Mouse (Mus musculus) R1 (cell line): ENCODE data around the gene Stap2.

Experiments used
- DNase-seq: peaks from one replicate; pipeline ENCODE4 v3.0.0-alpha.2; 2018; ENCODE audit warnings: low read depth, low spot score

The Stap2 gene

DNA sequence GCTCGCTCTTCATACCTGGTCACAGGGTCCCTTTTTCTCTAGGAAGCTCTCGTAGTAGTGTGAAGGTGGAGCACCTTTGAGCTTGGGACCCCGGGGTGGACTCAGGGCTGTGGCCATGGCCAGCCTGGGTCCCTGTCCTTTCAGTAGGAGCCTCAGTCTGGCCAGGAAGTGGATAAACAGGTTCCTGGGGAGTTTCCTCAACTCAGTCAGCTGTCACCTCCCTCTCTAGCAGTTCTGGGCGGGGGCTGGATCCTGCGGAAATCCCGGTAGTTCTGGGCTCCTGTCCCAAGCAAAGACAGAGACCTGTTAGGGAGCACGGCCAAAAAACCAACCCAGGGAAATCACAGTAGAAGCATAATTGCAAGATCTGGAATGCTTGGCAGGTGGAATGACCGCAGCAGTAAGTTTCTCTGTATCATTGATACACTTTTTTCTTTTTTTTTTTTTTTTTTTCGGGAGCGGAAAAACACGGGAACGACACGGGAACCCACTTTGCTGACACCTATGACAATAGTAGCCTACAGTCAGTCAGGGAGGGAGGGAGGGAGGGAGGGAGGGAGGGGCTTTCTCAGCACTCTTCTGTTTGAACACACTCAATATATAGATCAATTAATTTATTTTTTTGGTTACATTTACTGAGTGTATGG lies at the start of gene Stap2, which contains the start of gene Mpnd:
TSS of gene Stap2 (minus strand) at position 170 of the 647 bp plus-strand sequence.
TSS of gene Mpnd (plus strand) at position 297 of the 647 bp plus-strand sequence.
- peak; percentile 67 for DNase-seq

DNA sequence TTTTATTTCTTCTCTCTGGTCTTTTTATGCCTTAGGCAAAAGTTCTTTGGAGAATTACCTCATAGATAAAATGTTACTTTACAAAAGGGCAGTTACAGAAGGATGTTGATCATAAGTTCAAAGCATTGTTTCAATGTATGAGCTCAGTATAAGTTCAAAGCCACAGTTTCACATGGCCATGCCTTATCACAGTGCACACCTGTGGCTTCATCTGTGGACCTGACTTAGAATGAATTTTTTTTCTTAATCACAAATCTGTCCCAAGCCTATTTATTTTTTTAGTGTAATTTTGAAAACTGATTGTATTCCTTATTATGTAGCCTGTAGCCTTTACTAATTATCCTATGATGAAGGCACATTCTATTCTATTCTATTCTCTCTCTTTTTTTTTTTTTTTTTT lies 49.6 kb upstream of the Stap2 start:
- no peak for DNase-seq

DNA sequence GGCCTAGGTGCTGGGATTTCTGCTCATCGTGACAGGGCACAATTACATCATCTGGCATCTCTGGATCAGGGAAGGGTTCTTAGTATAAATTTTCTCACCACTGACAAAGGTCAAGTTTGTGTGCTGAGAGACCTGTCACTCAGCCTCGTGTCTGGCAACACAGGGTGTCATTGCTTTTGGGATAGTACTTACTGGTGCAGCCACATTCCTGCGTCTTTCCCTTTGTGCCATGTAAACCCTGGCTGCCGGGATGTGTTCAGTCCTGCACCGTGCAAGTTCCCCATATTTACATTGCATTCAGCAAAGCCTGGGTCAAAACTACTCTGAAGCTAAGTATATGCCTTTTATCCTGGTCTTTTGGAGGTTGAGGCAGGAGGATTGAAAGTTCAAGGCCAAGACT lies 46.0 kb upstream of the Stap2 start:
- DNase-seq, result no peak

DNA sequence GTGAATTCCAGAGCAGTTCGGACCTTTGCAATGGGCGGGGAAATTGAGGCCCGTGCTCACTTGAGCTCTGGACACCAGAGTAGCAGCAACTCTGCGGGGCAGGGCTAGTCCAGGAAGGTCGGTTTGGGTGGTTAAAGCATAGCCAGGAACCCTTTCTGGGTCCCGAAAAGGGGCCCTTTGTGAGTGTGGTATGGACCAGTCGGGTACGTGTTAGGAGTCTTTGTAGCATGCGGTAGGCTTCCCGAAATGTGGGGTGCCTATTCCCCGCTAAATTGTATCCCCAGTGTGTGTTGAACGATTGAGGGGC lies 35.4 kb upstream of the Stap2 start:
- no peak for DNase-seq

DNA sequence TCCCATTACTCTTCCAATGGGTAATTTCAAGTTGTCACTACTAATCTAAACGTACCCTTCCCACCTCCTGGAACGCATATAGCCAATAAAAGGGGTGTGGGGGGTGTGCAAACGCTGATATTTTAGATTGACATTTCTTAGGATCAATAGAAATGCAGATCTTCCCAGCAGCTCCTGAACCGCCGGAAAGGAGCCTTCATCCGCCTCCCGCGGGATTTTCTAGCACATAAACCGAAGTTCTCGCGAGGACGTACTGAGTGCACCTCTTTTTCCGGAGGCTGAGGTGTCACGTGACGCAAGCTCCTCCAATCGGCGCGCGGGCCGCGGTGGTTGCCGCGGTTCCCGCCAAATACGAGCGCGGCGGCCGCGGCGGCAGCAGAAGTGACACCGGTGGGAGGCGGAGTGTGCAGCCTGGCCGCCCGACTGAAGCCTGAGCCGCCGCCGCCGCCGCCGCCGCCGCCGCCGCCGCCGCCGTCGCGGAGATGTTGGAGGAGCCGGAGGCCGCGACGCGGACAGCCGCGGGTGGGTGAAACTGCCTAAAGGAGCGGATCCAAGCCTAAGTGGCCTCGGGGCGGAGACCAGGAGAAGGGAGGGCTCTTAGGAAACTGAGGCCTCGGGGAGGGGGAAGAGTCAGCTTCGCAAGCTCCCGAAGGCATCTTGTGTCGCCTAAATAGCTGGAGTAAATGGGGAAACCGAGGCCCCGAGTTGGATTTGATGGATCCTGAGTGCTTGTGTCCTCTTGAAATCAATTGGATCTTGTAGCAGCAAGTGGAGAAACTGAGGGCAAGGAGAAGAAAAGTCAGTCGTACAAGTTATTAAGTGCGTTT lies 34.9 kb upstream of the Stap2 start, which contains the start of gene Chaf1a:
TSS of gene Chaf1a (plus strand) at position 410 of the 827 bp plus-strand sequence.
- peak; percentile 99 for DNase-seq

DNA sequence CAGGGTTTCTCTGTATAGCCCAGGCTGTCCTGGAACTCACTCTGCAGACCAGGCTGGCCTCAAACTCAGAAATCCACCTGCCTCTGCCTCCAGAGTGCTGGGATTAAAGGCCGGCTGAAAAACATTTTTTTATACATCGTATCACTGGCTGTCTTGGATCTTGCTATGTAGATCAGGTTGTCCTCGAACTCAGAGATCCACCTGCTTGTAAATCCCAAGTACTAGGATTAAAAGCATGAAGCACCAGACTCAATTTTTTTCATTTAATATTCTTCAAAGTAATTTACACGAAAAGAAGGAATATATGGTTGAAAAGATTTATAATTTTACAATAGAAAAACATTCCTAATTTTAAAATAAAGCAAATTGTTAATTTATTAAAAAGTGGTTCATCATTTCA lies 34.0 kb upstream of the Stap2 start:
- DNase-seq, result no peak

DNA sequence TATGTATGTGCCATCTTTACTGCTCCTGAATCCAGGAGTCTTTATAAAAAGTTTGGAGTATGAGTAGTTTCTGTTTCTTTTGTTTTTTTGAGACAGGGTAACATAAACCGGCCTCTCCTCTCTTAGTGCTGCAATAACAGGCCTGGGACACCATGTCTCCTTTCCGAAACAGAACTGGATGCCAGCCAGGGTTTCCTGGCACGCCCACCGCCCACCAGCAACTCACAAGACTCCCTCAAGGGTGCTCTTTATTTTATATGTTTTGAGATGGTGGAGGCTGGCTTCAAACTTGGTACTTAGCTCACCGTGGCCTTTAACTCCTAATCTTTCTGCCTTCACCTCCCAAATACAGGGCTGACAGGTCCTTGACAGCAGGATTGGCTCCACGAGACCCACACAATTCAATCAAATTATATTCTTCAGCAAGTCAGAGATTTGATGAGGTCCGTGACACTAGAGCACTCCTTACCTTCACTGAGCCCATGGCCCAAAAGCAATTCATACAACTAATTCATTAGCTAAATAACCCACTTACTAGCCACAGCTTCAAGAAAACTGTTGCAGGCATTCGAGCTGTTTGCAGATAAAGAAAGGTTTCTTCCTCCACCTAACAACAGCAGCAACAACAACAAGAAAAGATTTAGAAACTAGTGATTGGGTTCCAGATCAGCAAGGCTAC lies 33.3 kb upstream of the Stap2 start:
- DNase-seq, result no peak

DNA sequence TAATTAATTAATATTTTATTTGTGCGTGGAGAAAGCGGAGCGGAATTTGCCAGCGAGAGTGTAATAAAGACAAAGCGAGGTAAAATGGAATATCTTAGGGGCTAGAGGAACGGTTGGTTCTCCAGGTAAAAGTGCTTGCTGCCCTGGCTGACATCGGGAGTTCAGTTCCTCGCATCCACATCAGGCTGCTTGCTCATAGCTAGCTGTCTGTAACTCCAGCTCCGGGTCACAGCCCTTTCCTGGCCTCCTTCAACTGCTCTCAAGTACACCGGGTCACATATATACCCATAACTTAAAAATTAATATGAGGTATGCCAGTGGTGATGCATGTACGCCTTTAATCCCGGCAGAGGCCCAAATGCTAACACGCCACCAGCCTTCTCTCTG lies 31.5 kb upstream of the Stap2 start:
- no peak for DNase-seq

DNA sequence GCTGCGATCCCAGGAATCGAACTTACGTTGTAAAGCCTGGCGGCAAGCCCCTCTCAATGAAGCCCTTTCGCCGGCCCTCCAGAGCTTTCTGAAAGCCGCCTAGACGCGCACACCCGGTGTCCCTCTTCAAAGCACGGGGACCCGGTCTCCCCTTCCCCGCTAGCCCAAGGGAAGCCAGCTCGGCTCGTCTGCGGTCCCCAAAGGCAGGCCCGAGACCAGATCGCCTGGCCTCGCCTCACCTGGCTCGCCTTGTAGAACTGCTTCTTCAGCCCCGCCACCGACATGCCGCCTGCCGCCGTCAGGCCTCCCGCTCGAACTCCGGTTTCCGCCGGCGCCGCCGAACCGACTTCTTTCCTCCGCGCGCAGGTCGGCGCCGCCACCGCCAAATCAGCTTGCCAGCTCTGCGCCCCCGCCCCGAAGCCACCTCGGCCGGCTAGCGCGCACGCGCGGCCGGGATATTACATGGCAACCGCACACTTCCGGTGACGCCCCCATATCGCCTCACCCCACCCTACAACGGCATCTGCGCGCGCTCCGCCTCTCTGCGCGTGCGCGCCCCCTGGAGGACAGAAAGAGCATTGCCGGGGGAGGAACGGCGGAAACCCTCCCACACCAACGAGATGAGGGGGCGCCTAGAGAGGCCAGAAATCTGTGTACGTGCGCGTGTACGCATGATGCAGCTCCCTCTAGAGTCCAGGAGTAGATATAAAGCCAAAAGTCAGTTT lies 31.0 kb upstream of the Stap2 start, which contains the start of gene Sh3gl1:
TSS of gene Sh3gl1 (minus strand) at position 460 of the 725 bp plus-strand sequence.
- peak; percentile 97 for DNase-seq

DNA sequence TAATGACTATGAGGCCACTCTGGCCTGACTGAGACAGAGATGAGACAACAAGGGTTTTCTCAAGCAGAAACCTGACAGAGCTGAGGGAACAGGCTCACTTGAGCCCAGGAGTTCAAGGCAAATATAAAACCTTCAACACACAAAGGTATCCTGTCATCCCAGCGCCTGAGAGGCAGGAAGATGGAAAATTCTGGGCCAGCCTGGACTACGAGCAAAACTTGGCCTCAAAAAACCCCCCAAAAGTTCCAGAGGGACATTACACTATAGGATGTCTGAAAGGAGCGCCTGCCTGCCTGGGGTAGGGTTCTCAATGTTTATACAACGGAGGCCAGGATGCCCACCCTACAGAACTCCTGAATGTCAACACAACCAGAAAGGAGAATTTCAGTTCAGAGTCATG lies 29.8 kb upstream of the Stap2 start:
- no peak for DNase-seq

DNA sequence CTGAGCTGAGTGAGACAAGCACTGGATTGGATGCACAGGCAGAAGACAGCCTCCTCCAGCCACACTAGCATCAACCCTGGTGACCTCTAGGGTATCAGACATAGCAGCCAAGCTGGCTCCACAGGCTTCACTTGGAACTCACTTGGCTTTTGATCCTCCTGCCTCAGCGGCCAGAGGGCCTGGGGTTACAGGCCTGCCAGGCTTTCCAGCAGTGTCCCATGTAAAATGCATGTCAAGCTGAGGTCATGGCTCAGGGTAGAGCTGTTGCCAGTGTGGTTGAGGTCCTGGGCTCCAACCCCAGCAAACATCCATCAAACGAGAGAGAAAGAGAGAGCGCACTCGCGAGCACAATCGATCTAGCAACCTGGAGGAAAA lies 29.3 kb upstream of the Stap2 start:
- DNase-seq, result no peak

DNA sequence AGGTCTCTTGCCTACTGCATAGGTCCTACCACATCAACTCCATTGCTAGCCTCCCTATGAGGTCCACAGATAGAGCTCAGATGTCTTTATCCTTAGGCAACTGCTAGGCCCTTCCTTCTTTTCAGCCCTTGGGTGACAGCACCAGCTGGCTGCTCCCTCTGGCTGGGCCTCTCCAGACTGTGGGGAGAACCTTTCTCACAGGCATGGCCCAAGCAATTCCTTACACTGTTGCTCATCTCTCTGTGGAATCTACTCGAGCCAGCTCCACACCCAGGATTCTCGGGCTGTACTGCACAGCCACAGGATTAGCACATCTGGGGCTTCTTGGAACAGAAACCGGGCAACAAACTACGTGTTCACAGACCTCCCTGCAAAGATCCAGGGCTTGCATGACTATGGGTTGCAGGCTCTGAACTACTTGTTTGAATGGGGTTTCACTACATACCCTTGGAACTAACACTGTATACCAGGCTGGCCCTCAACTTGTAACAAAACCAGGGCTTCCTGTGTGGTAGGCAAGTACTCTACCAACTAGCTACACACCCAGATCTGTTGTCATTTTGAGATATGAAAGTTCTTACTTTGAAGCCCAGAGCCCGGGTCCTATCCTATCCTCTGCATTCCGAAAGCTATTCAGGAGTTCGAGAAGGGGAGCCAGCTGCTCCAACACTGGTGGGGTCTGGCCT lies 28.8 kb upstream of the Stap2 start:
- no peak for DNase-seq

DNA sequence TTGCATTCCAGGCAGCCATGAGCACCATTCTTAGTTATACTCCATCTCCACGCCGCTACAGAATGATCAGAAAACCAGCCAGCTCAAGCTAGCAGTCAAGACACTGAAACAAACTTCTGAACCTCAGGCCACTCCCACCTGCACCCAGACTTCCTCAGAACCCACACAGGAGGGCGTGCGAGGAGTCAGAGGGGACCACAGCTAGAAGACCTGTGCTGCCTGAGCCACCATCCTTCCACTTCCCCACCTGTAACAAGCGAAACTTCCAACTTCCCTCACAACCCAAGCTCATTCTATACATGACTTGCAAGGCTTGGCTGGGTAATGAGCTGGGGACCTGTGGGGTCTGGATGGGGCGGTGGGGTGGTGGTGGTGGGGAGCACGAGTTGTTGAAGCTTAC lies 27.4 kb upstream of the Stap2 start:
- no peak for DNase-seq

DNA sequence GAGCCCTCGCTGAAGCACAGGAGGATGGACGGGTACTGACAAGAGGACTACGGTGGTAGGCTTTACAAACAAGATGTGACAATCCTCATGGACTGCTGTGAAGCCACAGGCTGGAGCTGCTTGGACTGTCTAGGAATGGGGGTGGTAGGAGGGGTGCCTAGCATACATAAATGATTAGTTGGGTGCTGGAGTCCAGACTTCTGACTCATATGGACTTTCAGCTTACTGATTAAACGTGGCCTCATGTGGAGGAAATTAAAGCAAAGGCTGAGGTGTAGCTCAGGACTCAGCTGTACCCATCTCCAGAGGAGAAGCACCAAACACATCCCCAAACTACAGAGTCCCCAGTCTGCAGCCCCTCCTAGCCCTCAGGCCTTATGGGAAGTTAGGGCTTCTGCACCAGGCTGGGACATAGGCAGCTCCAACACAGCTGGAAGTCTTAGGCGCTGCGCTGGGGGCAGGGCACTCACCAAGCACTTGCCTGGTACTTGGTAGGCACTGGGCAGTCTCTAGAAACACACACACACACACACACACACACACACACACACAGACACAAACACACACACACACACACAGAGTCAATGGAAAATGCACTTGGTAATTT lies 26.8 kb upstream of the Stap2 start:
- DNase-seq, result no peak

DNA sequence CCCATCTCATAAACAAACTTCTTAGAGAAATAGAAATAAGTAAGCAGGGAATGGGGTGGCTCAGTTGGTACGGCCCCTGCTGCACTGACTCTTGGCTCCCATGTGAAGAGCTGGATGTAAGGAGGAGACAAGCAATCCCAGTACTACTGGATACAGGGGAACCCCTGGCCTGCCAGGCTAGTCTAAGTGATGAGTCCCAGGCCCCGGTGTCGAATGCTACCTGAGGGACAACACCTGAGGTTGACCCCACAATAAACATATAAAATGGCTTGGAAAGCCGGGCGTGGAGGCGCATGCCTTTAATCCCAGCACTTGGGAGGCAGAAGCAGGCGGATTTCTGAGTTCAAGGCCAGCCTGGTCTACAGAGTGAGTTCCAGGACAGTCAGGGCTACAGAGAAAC lies 26.0 kb upstream of the Stap2 start:
- no peak for DNase-seq

DNA sequence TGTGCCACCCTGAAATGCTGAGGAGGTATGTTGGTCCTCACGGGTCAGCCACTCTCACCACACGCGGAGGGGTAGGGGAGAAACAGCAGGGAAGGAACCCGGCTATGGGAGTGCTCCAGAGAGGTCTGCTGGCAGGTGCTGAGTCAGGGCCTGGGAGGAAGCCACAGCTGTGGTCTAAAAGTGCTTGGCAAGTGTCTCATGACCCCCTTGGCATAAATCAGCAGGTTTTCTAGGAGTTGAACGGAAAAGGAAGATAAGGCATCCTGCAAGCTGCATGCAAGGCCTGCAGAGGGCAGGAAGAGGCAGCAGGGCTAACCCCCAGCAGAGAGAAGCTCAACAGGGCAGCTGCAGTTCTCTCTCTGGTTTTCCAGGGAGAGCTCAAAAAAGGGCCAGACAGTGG lies 25.5 kb upstream of the Stap2 start:
- DNase-seq, result no peak

DNA sequence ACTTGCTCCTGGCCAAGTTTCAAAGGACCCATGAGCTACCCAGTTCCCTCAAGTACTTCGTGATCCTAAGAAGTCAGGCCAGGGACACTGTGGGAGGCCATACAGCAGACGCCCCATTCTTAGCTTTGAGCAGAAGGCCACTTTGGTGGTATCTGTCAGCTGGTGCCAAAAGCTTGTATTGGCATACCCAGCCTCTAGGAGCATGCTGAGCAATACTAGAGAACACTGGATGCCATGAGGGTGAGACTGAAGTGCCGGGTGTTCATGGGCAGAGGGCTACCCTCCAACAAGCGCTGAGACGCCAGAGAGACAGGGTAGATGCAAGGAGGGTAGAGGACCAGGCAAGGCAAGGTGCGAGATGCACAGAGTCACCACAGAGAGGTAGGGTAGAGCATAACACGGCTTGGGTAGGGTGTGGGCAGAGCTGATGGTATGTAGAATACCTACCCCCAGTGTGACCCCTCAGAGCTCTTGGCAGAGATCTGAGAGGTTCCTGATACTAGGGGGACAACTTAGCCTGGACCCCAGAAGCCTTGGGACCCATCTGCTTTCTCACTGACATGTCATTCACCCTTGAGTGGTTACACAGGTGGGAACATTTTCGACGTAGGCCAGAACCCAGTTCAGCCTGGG lies 25.0 kb upstream of the Stap2 start:
- DNase-seq, result no peak

DNA sequence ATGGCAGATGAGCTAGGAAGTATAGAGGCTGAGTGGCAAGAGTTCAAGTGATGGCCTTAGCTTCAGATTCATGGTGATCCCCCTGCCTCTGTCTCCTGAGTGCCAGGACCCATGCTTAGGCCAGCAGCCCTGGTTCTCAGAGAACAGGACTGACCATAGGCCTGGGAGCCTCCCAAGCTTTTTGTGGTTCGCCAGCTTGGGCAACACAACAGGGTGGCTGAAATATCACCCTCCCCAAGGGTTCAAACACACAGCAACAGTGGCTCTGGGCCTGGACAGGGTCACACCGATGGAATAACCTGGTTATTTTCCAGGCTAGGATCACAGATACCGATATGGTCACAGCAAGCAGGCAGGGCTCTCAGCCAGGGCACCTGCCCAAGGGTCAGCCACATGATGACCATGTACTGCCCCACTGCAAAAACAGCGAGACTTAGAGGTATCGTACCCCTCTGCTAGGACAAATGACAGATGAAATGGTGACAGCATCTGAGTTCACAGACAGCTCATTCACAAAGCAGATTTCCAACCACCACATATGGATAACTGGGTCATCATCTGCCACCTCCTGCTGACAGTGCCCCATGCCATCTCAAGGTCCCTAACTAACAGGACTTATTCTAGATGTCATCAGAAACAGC lies 22.5 kb upstream of the Stap2 start:
- DNase-seq, result no peak

DNA sequence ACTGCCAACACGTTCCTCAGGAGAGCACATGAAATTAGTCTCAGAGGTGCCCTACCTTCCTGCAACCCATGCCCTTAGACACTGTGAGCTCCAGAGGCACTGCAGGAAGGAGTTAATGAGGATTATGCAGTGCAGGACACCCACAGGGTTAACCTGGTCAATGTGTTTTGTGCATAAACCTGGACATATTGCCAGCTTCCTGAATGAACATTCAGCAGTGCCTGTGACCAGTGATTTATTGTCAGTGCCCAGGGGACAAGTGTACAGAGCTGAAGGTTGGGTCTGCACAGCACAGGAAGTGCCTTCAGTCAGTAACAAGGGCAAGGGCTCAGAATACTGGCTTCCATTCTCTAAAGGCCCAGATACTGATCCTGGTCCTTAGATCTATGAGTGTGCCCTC lies 21.5 kb upstream of the Stap2 start:
- DNase-seq, result no peak

DNA sequence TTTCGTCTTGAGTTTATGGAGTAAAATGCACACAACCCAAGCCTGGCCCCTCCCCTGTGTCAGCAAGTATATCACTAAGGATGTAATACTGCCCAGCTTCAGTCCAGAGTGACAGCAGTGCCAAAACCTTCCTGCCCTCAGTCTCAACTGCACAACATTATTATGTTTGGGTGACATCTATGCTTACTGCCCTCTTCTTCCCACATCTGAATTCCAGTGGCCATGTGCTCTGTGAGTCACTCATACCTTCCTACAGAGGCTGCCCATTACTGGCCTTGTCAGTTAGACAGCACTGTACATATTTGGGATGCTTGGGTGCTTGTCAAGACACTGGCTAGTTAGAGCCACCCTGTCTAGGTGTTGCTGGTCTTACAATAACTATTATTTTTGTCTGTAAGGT lies 20.9 kb upstream of the Stap2 start:
- no peak for DNase-seq
